Mouse (Mus musculus) midbrain, embryonic 16.5 days (tissue): ENCODE measurements around the gene Ddx5. TPM values are rescaled to one million over a fixed set of nuclear protein-coding genes. Genes with fewer than 3 reads are reported as not detected.
A peak's percentile ranks its signal among the peaks of the same experiment; 100 is the strongest.

Experiments used
- ATAC-seq: fragments of 200-750 bp; cut with Nextera tagmentation; 2 replicates; pipeline ENCODE4 v1.8.0; 2017; ENCODE audit warnings: moderate TSS enrichment
- H3K27ac ChIP-seq: fragments of 300-500 bp; sonication (generic); 2 replicates; pipeline ENCODE4 v1.5.1; 2014; ENCODE audit warnings: mild to moderate bottlenecking, low read length, mixed read lengths
- H3K27me3 ChIP-seq: fragments of 300-500 bp; sonication (generic); 2 replicates; pipeline ENCODE4 v1.6.1; 2014; ENCODE audit warnings: low read depth, low read length, mixed read lengths; ENCODE audit not compliant: control insufficient read depth, insufficient read depth
- H3K36me3 ChIP-seq: fragments of 300-500 bp; sonication (generic); 2 replicates; pipeline ENCODE4 v1.6.1; 2014; ENCODE audit warnings: mild to moderate bottlenecking, low read length, moderate library complexity, mixed read lengths; ENCODE audit not compliant: control insufficient read depth, insufficient read depth
- H3K4me1 ChIP-seq: fragments of 300-500 bp; sonication (generic); 2 replicates; pipeline ENCODE4 v1.6.1; 2014; ENCODE audit warnings: mild to moderate bottlenecking, low read length, mixed read lengths; ENCODE audit not compliant: control insufficient read depth, insufficient read depth
- H3K4me2 ChIP-seq: fragments of 300-500 bp; sonication (generic); 2 replicates; pipeline ENCODE4 v1.6.1; 2014; ENCODE audit warnings: mild to moderate bottlenecking, low read length, mixed read lengths
- H3K4me3 ChIP-seq: fragments of 300-500 bp; sonication (generic); 2 replicates; pipeline ENCODE4 v1.5.1; 2014; ENCODE audit warnings: low read depth, mild to moderate bottlenecking, low read length, moderate library complexity, mixed read lengths
- H3K9ac ChIP-seq: fragments of 300-500 bp; sonication (generic); 2 replicates; pipeline ENCODE4 v1.6.1; 2014; ENCODE audit warnings: low read depth, low read length, mixed read lengths
- H3K9me3 ChIP-seq: fragments of 300-500 bp; sonication (generic); replicated peaks from 2 replicates; pipeline ENCODE4 v1.6.1; 2014; ENCODE audit warnings: mild to moderate bottlenecking, low read length, mixed read lengths; ENCODE audit not compliant: control insufficient read depth, poor library complexity, severe bottlenecking
- WGBS: fragments of 180-500 bp; shearing (Covaris S2); extraction: QIAGEN DNeasy Blood & Tissue Kit; methylation state at CpG from one replicate; pipeline ENCODE4 v1.1.7; 2014; 5-methylcytosine and 5-hydroxymethylcytosine counted together
- polyA plus RNA-seq: library from polyadenylated mRNA; unstranded; fragments of >200 nt; fragmentation: Nextera tagmentation; extraction: Ambion mirVana; gene quantifications from 2 replicates; pipeline ENCODE4 v1.2.1, GENCODE M21; 2015

Ddx5 gene
- polyA plus RNA-seq, 1 experiment from 2014 or later, result 365 TPM

GRCm38 (mm10) chr11:106819595-106819994 is 30.6 kb upstream of the Ddx5 start:
- no peaks in the 10 kb centered on the region for H3K27me3 ChIP-seq
- H3K27ac ChIP-seq, result no peak overlapping the region
- 0 out of 2 replicates have a peak, but pooled peaks cover 4% of the 10 kb centered on the region for H3K4me1 ChIP-seq
- H3K36me3 ChIP-seq, result peaks cover 23% of the 10 kb centered on the region
- no peaks in the 10 kb centered on the region for H3K9me3 ChIP-seq
- ATAC-seq, result no peak
- WGBS, result 85% methylated on average over 9 of the region's 9 CpGs
- H3K4me3 ChIP-seq, result no peak overlapping the region
- no peak overlapping the region for H3K4me2 ChIP-seq
- H3K9ac ChIP-seq, result no peak overlapping the region

DNA sequence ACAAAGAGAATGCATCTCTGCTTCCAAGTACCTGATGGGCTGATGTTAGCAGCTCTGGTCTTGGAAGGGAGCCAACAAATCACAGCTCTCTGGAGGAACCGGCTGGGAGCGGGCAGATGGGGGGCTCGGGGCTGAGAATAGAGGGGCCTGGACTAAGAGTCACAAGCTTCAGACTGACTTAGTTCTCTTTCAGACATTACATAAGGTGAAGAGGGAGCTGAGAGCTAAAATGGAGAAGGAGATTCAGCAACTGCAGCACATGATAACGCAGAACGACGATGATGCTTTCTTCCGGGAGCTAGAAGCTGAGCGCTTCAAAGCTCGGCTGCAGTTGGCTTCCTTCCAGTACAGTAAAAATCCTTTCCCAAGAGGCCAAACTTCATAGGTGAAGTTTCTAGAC is 29.4 kb upstream of the Ddx5 start:
- Histone ChIP-seq H3K9me3 (no peaks in the 10 kb centered on the region), H3K4me2 (no peak overlapping the region), H3K36me3 (peaks cover 24% of the 10 kb centered on the region), H3K27me3 (no peaks in the 10 kb centered on the region), H3K4me3 (no peak overlapping the region), H3K27ac (peak overlapping the region; percentile 53; the same call in 1 of the 2 replicates), H3K4me1 (0 out of 2 replicates have a peak, but pooled peaks cover 4% of the 10 kb centered on the region), H3K9ac (no peak overlapping the region)
- WGBS, result 49% methylated on average over 9 of the region's 9 CpGs
- 0 out of 2 replicates have a peak, but pooled peaks have one; percentile 36 for ATAC-seq

- H3K36me3 ChIP-seq, result peaks cover 24% of the 10 kb centered on the region
- H3K9ac ChIP-seq, result no peak overlapping the region
- no peaks in the 10 kb centered on the region for H3K27me3 ChIP-seq
- H3K9me3 ChIP-seq, result no peaks in the 10 kb centered on the region
- no peak overlapping the region for H3K4me3 ChIP-seq
- 73% methylated on average over 6 of the region's 6 CpGs for WGBS
- H3K4me2 ChIP-seq, result no peak overlapping the region
- no peak for ATAC-seq
- peak overlapping the region; percentile 53; the same call in 1 of the 2 replicates for H3K27ac ChIP-seq
- 0 out of 2 replicates have a peak, but pooled peaks cover 4% of the 10 kb centered on the region for H3K4me1 ChIP-seq
Measured at GRCm38 (mm10) chr11:106817808-106818207, 28.8 kb upstream of the Ddx5 start.

DNA sequence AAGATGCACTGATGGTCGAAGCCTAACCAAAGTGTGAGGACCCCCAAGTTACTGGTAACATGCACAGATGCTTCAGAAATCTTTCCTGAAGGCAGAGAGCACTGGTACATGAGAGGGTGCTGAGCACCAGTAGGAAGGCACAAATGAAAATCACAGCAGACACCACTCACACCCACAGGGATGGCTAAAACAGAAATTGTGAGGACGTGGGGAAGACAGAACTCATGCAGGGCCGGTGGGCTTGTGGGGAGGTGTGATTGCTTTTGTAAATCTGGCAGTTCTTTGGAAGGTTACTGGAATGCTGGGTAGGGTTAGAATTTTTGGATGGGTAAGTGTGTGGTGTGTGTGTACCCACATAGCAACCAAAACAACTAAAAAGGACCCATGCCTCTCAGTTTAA is 28.2 kb upstream of the Ddx5 start:
- 0 out of 2 replicates have a peak overlapping the region, but pooled peaks have one; percentile 12 for H3K27ac ChIP-seq
- H3K4me2 ChIP-seq, result no peak overlapping the region
- no peaks in the 10 kb centered on the region for H3K9me3 ChIP-seq
- ATAC-seq, result no peak
- H3K9ac ChIP-seq, result no peak overlapping the region
- 0 out of 2 replicates have a peak, but pooled peaks cover 4% of the 10 kb centered on the region for H3K4me1 ChIP-seq
- H3K27me3 ChIP-seq, result no peaks in the 10 kb centered on the region
- WGBS, result 78% methylated on average over 3 of the region's 3 CpGs
- H3K4me3 ChIP-seq, result no peak overlapping the region
- peaks cover 28% of the 10 kb centered on the region for H3K36me3 ChIP-seq

DNA sequence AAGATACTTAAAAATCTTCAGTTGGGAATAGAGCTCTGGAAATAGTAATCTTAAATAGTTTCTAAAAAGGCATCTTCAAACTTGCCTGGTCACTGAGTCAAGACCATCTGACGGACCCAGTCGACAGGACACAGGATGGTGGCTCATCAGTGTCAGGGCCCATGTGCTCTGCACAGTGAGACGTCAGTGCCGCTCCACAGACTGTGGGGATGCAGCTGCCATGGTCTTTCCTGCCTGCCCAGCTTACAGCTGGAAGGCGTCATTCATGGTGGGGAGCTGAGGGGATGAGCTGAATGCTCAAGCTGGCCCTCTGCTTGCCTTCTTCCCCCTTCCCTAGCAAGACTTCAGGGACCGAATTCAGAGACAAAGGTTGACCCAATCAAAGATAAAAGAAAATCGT is 27.3 kb upstream of the Ddx5 start:
- no peak overlapping the region for H3K27ac ChIP-seq
- no peak overlapping the region for H3K4me2 ChIP-seq
- WGBS, result 75% methylated on average over 7 of the region's 7 CpGs
- H3K4me1 ChIP-seq, result 0 out of 2 replicates have a peak, but pooled peaks cover 4% of the 10 kb centered on the region
- H3K9ac ChIP-seq, result no peak overlapping the region
- no peaks in the 10 kb centered on the region for H3K9me3 ChIP-seq
- H3K4me3 ChIP-seq, result no peak overlapping the region
- no peak for ATAC-seq
- peaks cover 28% of the 10 kb centered on the region for H3K36me3 ChIP-seq
- H3K27me3 ChIP-seq, result no peaks in the 10 kb centered on the region

DNA sequence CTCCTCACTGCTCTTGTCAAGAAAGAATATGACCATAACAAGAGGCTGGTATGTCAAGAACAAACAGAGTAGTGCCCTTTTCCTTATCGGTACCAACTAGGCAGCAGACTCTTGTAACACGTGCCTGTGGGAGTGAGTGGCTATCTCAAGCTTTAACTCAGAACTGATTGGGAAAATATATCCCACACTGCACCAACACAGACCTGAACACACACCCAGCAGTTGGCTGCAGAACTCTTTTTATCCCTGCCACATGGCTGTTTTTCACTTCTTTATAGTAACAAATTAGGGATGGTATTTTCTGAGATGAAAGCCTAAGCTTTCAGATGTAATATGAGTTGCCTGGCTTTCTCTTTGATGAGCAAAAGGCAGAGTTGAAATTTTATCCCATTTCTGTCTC is 26.8 kb upstream of the Ddx5 start:
- 90% methylated on average over 2 of the region's 2 CpGs for WGBS
- Histone ChIP-seq H3K36me3 (peaks cover 30% of the 10 kb centered on the region), H3K4me1 (0 out of 2 replicates have a peak, but pooled peaks cover 4% of the 10 kb centered on the region), H3K4me3 (no peak overlapping the region), H3K27ac (no peak overlapping the region), H3K9me3 (no peaks in the 10 kb centered on the region), H3K4me2 (no peak overlapping the region), H3K9ac (no peak overlapping the region), H3K27me3 (no peaks in the 10 kb centered on the region)
- ATAC-seq, result no peak

DNA sequence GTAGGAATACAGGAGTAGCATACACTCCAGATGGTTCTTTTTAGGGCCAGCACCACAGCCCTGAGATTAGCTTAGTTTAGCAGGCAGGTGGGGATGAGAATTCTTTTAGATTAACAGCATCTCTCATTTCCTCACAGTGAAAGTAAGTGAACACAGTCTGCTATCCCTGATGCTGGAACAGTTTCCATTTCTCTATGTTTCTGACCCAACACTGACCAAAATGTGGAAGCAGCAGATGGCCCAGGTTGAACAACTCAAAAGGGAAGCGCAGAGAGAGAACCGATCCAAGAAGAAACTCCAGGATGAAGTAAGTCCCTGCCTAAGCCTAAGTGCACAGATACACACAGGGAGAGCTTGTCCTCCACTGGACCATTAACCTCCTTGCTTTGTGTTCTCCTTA is 26.3 kb upstream of the Ddx5 start:
- no peak overlapping the region for H3K4me3 ChIP-seq
- no peak overlapping the region for H3K4me2 ChIP-seq
- H3K27me3 ChIP-seq, result no peaks in the 10 kb centered on the region
- no peak overlapping the region for H3K9ac ChIP-seq
- H3K27ac ChIP-seq, result no peak overlapping the region
- H3K9me3 ChIP-seq, result no peaks in the 10 kb centered on the region
- WGBS, result 91% methylated on average over 2 of the region's 2 CpGs
- ATAC-seq, result no peak
- H3K36me3 ChIP-seq, result peaks cover 31% of the 10 kb centered on the region
- H3K4me1 ChIP-seq, result 0 out of 2 replicates have a peak, but pooled peaks cover 4% of the 10 kb centered on the region

- H3K9me3 ChIP-seq, result no peaks in the 10 kb centered on the region
- no peak for ATAC-seq
- 0 out of 2 replicates have a peak, but pooled peaks cover 4% of the 10 kb centered on the region for H3K4me1 ChIP-seq
- H3K4me3 ChIP-seq, result no peak overlapping the region
- no peak overlapping the region for H3K9ac ChIP-seq
- H3K4me2 ChIP-seq, result no peak overlapping the region
- no peaks in the 10 kb centered on the region for H3K27me3 ChIP-seq
- peaks cover 30% of the 10 kb centered on the region for H3K36me3 ChIP-seq
- 85% methylated on average over 14 of the region's 14 CpGs for WGBS
- H3K27ac ChIP-seq, result no peak overlapping the region
Measured at GRCm38 (mm10) chr11:106814601-106815320, 25.8 kb upstream of the Ddx5 start.

GRCm38 (mm10) chr11:106812410-106813136 is 23.6 kb upstream of the Ddx5 start:
- no peaks in the 10 kb centered on the region for H3K27me3 ChIP-seq
- H3K4me3 ChIP-seq, result no peak overlapping the region
- H3K4me1 ChIP-seq, result no peaks in the 10 kb centered on the region
- no peak overlapping the region for H3K27ac ChIP-seq
- peaks cover 26% of the 10 kb centered on the region for H3K36me3 ChIP-seq
- no peak for ATAC-seq
- no peak overlapping the region for H3K4me2 ChIP-seq
- H3K9ac ChIP-seq, result no peak overlapping the region
- no peaks in the 10 kb centered on the region for H3K9me3 ChIP-seq
- 90% methylated on average over 7 of the region's 7 CpGs for WGBS
